Mouse (Mus musculus) liver, adult 2 months (tissue): ENCODE results near the gene Tmod1.

ENCODE experiments used
- CTCF ChIP-seq: fragments of 200-500 bp; IDR thresholded peaks from 2 replicates; pipeline ENCODE4 v1.5.1; 2011; ENCODE audit warnings: low read depth, low read length, control low read depth
- POLR2A ChIP-seq: fragments of 200-500 bp; IDR thresholded peaks from 2 replicates; pipeline ENCODE4 v1.6.1; 2011; ENCODE audit warnings: low read length, control low read depth; ENCODE audit not compliant: insufficient read depth; ENCODE audit errors: extremely low read depth

- TF ChIP-seq POLR2A: no peak
- no peak for TF ChIP-seq CTCF
These were observed 1.2 kb downstream of the Tmod1 start for GRCm38 (mm10) chr4:46039899-46040298.
